Mouse (Mus musculus): ENCODE results near the gene Myd88.

DNA sequence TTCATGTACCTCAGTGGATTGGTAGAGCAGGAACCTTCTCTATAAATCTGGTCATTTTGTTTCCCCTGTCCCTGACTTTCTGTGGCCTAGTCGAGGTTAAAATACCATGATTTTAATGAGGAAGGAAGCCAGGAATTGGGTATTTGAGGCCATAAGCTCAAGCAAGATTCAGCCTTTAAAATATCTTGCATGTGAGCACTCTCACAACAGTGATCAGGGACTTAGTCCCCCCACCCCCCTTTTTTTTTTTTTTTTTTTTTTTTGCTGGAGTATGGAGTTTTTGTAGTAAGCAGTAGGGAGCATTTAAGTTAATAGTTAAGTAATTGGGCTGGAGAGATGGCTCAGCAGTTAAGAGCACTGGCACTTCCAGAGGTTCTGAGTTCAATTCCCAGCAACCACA is 17.1 kb downstream of the Myd88 start:
- TF ChIP-seq EP300 (IDR thresholded peaks at IDR 0.05; ENCODE audit: low read depth): no peak
- TF ChIP-seq CTCF (IDR thresholded peaks at IDR 0.05; ENCODE audit: low read depth): no peak

All from liver, embryonic 14.5 days (tissue).